Mouse (Mus musculus): Measurements from ENCODE around the gene Plin2.

Plin2 gene

GRCm38 (mm10) chr4:86669780-86670201 is at the start of gene Plin2:
Gene Plin2 (minus strand): TSS chr4:86670060.
- in situ Hi-C loops (cut with MboI; ENCODE audit: low pct_unique_long_range_greater_than_20kb in 1 of 2, low sequenced_read_pairs in 2 of 2, unreplicated experiment in 1 of 2): no loop called here

DNA sequence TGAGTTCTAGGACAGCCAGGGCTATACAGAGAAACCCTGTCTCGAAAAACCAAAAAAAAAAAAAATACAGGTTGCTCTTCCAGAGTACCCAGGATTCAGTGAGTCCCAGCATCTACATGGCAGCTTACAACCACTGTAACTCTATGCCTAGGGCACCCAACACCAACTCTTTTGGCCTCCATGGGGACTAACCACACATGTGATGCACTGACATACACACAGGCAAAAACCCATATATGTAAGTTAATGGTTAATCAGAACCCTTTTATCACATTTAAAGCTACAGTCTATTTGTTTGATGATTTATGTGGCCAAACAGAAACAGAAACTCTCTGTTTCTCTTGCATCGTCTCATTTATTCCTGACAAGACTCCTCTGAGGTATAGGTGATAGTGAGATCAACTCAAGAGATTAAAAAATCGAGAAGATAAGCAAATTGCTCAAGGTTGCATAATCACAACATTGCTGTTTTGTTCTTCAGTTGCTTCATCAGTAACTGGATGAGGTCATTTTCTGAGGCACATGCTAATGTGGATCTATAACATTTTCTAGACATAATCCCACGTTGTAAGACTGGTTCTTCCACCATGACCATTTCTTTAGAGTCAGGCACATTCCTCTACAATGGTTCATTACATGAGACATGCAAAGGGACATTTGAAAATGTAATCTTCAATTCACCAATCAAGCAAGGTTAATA is 49.2 kb upstream of the Plin2 start:
- in situ Hi-C loops (cut with MboI; ENCODE audit: low pct_unique_long_range_greater_than_20kb in 1 of 2, low sequenced_read_pairs in 2 of 2, unreplicated experiment in 1 of 2): no loop called here

DNA sequence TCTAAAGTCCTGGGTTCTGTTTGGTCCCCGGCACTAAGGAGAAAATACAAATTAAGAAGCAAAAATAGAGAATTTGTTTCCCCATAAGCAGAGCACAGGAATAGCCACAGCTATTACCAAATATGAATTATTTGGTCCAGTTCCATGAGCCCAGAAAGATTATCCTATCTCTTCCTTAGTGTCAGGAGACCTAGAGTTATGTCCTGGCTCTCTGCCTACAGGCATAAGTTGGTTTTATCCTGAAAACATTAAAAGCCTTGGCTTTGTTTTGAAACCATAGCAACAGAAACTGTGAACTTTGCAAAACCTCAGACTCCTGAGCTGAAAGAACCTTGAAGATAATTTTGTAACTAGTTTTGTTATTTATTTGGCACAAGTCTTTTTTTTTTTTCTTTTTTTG is 47.3 kb upstream of the Plin2 start:
- in situ Hi-C loops (cut with MboI; ENCODE audit: low pct_unique_long_range_greater_than_20kb in 1 of 2, low sequenced_read_pairs in 2 of 2, unreplicated experiment in 1 of 2): no loop called here

DNA sequence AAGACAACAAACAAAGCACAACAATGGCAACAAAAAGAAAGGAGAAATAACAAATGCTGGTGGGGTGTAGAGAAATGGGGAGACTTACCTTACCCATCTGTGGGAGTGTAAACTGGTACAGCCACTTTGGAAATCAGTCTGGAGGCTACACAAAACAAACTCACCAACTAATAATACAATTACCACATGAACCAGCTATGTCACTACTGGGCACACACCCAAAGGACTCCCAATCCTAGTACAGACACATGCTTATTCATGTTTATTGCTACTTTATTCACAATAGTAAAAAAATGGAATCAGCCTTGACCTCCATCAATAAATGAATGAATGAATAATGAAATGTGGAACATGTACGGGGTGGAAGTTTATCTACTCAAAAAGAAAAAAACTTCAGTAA is 45.5 kb upstream of the Plin2 start:
- in situ Hi-C loops (cut with MboI; ENCODE audit: low pct_unique_long_range_greater_than_20kb in 1 of 2, low sequenced_read_pairs in 2 of 2, unreplicated experiment in 1 of 2): no loop called here

DNA sequence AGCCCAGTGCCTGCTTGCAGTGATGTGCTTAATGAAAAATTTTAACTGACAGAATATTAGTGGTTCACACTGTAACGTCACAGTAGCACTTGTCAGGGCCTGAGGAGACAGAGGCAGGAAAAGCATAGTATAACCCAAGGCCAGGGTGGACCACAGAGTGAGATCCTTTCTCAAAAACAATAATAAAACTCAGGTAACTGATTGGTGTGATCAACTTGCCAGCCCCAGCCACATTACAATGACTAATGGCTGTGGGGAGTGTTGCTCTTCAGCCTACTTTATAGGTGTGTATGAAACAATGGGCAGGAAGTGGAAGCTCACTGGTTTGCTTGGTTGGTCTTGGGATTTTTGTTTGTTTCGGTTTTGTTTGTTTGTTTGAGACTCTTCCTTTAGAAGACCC is 43.7 kb upstream of the Plin2 start:
- in situ Hi-C loops (cut with MboI; ENCODE audit: low pct_unique_long_range_greater_than_20kb in 1 of 2, low sequenced_read_pairs in 2 of 2, unreplicated experiment in 1 of 2): no loop called here

GRCm38 (mm10) chr4:86712751-86713195 is 42.9 kb upstream of the Plin2 start:
- in situ Hi-C loops (cut with MboI; ENCODE audit: low pct_unique_long_range_greater_than_20kb in 1 of 2, low sequenced_read_pairs in 2 of 2, unreplicated experiment in 1 of 2): no loop called here

GRCm38 (mm10) chr4:86710666-86711215 is 40.9 kb upstream of the Plin2 start:
- in situ Hi-C loops (cut with MboI; ENCODE audit: low pct_unique_long_range_greater_than_20kb in 1 of 2, low sequenced_read_pairs in 2 of 2, unreplicated experiment in 1 of 2): no loop called here

DNA sequence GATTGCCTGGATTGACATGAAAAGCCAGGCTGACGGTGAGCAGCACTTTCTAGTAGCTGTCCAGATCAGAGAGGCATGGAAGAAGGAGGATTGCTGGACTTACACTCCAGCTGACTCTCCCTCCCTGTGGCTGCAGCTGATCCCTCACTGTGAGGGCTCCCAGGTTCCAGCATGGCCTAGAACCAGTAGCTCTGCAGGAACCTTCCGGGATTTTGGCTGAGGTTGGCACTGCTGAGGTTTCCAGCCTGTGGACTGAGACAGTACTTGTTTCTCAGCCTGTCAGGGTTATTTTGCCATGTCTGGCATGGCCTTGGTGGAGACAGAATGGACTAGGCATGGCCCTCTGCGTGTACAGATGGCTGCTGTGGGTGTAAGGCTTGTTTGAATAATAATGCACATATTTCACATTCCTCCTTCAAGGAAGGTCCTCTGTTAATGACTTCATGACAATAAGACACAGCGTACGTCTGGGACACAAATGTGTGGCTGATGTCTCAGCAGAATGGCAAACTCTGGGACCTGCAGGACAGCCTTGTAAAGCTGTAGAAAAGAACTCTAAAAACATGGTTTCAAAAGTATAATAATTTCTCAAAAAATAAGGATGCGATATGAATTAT is 40.3 kb upstream of the Plin2 start:
- in situ Hi-C loops (cut with MboI; ENCODE audit: low pct_unique_long_range_greater_than_20kb in 1 of 2, low sequenced_read_pairs in 2 of 2, unreplicated experiment in 1 of 2): no loop called here

- in situ Hi-C loops (cut with MboI; ENCODE audit: low pct_unique_long_range_greater_than_20kb in 1 of 2, low sequenced_read_pairs in 2 of 2, unreplicated experiment in 1 of 2): no loop called here
Observed at GRCm38 (mm10) chr4:86708801-86709200, 38.9 kb upstream of the Plin2 start.

DNA sequence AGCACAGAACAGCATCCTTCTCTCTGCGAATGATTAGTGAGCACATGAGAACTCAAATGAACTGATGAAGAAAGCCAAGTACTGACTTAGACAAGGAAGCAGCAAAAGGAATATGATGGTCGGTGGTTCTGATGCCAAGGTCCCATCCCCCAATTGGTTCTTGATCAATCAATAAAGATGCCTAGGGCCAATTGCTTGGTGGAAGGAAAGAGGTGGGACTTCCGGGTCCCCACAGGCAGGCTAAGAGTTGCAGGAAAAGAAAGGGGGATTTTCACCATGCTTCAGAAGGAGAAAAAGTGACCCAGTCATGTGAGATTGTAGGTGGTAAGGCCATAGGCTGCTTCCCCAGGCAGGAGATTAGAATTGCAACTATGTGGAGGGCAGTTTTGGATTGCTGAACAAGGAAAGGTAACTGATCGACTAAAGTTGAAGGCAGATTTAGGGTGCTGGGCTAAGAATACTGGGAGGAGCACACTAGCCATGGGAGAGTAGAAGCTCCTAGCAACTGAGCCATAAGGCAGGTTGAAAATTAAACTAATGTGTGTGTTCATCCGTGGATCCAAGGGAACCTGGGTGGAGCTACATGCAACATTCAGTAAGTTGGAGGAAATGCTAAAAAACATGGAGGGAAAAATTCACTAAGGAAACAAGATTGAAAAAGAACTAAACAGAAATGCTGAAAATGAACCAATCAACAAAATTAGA is 29.5 kb upstream of the Plin2 start:
- in situ Hi-C loops (cut with MboI; ENCODE audit: low pct_unique_long_range_greater_than_20kb in 1 of 2, low sequenced_read_pairs in 2 of 2, unreplicated experiment in 1 of 2): loop anchor here in 1 of 2 experiments (10.0 kb wide), 1 partner anchor 85 kb away; the partner anchor contains the start of gene Haus6

GRCm38 (mm10) chr4:86696890-86697289 is 27.0 kb upstream of the Plin2 start:
- in situ Hi-C loops (cut with MboI; ENCODE audit: low pct_unique_long_range_greater_than_20kb in 1 of 2, low sequenced_read_pairs in 2 of 2, unreplicated experiment in 1 of 2): loop anchor here in 1 of 2 experiments (10.0 kb wide), 1 partner anchor 82 kb away; the partner anchor contains the start of gene Haus6

- in situ Hi-C loops (cut with MboI; ENCODE audit: low pct_unique_long_range_greater_than_20kb in 1 of 2, low sequenced_read_pairs in 2 of 2, unreplicated experiment in 1 of 2): loop anchor here in 1 of 2 experiments (10.0 kb wide), 1 partner anchor 80 kb away; the partner anchor contains the start of gene Haus6
Observed at GRCm38 (mm10) chr4:86695081-86695480, 25.2 kb upstream of the Plin2 start.

DNA sequence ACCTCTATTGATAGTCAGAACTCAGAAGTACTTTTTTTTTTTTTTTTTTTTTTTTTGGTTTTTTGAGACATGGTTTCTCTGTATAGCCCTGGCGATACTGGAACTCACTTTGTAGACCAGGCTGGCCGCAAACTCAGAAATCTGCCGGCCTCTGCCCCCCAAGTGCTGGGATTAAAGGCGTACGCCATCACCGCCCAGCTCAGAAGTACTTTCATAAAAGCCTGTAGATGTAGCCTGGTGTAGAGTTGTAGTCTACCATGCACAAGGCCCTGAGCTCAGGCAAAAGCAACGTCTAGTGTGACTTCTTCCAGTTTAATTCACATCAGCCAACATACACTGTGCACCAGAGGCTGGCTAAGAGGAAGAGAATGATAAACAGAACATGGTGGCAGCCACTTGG is 23.1 kb upstream of the Plin2 start:
- in situ Hi-C loops (cut with MboI; ENCODE audit: low pct_unique_long_range_greater_than_20kb in 1 of 2, low sequenced_read_pairs in 2 of 2, unreplicated experiment in 1 of 2): loop anchor here in 1 of 2 experiments (5.0 to 10.0 kb wide), 2 partner anchors 36 to 78 kb away; partner anchors contain the start of gene Haus6

GRCm38 (mm10) chr4:86691290-86691689 is 21.4 kb upstream of the Plin2 start:
- in situ Hi-C loops (cut with MboI; ENCODE audit: low pct_unique_long_range_greater_than_20kb in 1 of 2, low sequenced_read_pairs in 2 of 2, unreplicated experiment in 1 of 2): loop anchor here in 1 of 2 experiments (5.0 to 10.0 kb wide), 2 partner anchors 34 to 76 kb away; partner anchors contain the start of gene Haus6

GRCm38 (mm10) chr4:86690768-86691167 is 20.9 kb upstream of the Plin2 start:
- in situ Hi-C loops (cut with MboI; ENCODE audit: low pct_unique_long_range_greater_than_20kb in 1 of 2, low sequenced_read_pairs in 2 of 2, unreplicated experiment in 1 of 2): loop anchor here in 1 of 2 experiments (5.0 to 10.0 kb wide), 2 partner anchors 33 to 76 kb away; partner anchors contain the start of gene Haus6

DNA sequence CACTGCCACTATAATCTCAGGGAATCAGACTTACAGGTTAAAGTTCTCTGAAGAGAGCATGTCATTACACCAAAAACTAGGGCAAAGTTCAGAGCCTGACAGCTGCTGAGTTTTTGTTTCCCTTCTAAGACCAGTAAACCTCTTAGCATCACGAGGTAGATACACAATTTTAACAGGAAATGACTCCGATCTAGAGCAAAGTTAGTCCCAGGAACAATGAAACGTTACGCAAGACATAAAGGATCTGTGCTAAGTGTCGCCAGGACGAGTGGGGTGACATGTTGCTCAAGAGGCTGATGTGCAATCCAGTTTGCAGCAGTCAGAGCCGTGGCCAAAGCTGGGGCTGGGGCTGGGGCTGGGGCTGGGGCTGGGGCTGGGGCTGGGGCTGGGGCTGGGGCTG is 20.3 kb upstream of the Plin2 start:
- in situ Hi-C loops (cut with MboI; ENCODE audit: low pct_unique_long_range_greater_than_20kb in 1 of 2, low sequenced_read_pairs in 2 of 2, unreplicated experiment in 1 of 2): loop anchor here in 1 of 2 experiments (5.0 to 10.0 kb wide), 2 partner anchors 33 to 75 kb away; partner anchors contain the start of gene Haus6

DNA sequence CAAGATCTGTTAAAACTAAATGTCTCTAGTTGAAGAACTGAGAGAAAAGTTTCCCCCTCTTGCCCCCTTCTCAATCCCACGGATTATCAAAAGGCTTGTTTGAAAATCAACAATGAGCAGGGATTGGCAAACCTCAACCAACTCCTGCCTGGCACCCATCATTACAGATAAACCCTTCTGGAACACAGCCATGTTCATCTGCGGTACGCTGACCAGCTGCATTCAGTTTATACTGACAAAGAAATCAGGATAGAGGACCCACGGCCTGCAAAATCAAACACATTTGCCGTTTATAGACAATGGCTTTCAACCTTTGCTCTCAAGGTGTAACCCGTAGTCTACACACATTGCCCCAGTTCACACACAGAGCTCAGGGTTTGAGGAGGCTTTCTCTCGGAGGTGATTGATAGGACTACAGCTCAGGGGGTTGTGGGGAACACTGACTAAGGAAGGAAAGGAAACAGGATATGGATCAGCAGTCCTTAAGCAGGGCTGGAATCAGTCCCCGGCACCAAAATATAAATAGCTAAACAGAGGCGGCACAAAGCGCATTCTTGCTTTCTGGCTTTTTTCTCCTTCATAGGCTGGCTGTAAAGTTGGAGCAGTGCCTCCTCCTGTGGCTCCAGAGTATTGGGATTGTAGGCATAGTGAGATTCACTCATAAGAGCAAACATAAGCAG is 19.3 kb upstream of the Plin2 start:
- in situ Hi-C loops (cut with MboI; ENCODE audit: low pct_unique_long_range_greater_than_20kb in 1 of 2, low sequenced_read_pairs in 2 of 2, unreplicated experiment in 1 of 2): no loop called here

- in situ Hi-C loops (cut with MboI; ENCODE audit: low pct_unique_long_range_greater_than_20kb in 1 of 2, low sequenced_read_pairs in 2 of 2, unreplicated experiment in 1 of 2): no loop called here
Observed at GRCm38 (mm10) chr4:86686564-86686963, 16.7 kb upstream of the Plin2 start.
